Mouse (Mus musculus): Measurements from ENCODE around the gene Pdcl3.
"Not testable (repeated sequence)": the region's sequence is repeated elsewhere in the genome, so short reads cannot be mapped to it uniquely, and the experiment has no call there.

Gene Pdcl3

DNA sequence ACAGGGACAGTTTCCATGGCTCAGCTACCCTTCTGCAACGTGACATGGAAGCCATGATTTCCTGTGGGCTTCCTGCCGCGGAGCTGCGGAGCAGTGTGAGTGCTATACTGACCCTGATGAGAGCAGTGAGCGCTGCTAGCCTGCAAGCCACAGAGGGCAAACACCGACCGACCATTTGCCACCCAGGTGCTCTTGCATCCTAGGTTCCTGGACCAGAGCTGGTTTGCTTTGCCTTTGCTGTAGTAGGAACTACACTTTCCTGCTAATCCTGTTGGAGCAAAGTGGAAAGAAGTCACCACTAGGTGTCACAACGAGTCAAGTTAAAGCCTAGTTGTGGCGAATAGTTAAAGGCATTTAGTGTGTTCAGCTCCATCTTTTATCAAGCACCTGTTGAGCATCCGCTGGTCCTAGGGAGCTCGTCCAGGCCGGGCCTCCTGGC lies 25.2 kb downstream of the Pdcl3 start:
- ChIA-PET CTCF (interaction anchor here (0.5 to 2.2 kb wide), 51 partner anchors 8 to 859 kb away, joined by 3 to 27 read pairs (median 4); partner anchors contain the start of gene Npas2 (in 1 of the 4)), POLR2A (interaction anchor here (0.6 to 1.6 kb wide), 11 partner anchors 84 to 676 kb away, joined by 3 to 7 read pairs (median 3); partner anchors contain the start of gene Npas2 (in 1 of the 4))

GRCm38 (mm10) chr1:39012576-39012975 lies 27.2 kb downstream of the Pdcl3 start:
- ChIA-PET POLR2A (no interaction called here), CTCF (no interaction called here)

DNA sequence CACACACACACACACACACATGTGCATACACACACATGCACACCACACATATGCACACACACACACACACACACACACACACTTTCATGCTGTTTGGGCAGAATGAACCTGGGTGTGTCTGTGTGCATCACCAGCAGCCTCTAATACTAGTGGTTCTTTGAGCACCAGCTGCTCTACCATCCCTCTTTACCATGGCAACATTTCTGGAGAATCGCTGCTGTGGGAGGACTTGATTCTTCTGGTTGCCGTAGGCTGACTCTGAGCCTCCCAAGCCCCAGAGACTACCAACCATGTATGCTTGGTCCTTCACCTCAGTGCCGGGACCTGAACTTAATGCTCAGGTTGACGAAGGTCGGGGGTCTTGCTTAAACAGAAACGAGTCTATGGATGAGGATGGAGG lies 28.4 kb downstream of the Pdcl3 start:
- ChIA-PET POLR2A (interaction anchor here in 2 of 4 experiments (0.5 kb wide), 2 partner anchors 9 to 166 kb away, joined by 3 to 8 read pairs; no protein-coding TSS in a partner anchor), CTCF (no interaction called here)

DNA sequence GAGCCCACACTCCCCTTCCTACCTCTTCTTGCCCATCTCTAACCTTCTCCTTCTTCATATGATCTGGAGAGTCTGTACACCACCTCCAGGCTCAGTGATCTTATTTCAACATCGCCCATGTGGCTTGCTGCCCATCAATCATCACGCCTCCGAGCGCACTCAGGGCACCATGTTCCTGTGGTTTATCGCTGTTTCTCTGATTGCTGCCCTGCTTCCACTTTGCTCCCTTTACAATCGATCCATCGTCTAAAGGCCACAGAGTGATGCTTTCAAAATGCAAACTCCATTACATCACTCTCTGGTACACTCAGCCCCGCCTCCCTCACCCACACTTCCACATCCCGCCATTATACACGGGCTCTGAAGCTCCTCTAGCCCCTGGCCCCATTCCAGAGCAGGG lies 30.1 kb downstream of the Pdcl3 start:
- ChIA-PET CTCF (interaction anchor here in 1 of 4 experiments (0.5 kb wide), 1 partner anchor 207 kb away, joined by 4 read pairs; no protein-coding TSS in a partner anchor), POLR2A (interaction anchor here in 1 of 4 experiments (1.0 kb wide), 1 partner anchor 359 kb away, joined by 3 read pairs; no protein-coding TSS in a partner anchor)

DNA sequence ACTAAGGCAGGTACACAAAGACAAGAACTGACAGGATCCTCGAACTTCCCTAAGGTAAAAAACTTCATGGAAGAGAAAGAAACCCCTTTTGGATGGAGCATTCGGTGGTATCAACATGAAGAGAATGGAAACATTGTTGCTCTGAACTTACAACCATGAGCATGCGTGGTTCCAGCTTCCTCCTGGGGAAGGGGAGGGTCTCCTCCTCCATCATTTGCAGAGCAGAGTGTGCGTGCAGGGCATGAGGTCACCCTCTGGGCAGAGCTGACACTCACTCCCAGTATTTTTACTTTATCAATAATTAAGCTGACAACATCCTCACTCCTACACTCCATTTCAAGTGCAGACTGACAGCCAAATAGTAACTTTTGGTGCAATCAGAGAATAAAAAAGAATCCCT lies 32.5 kb downstream of the Pdcl3 start:
- POLR2A ChIA-PET, result interaction anchor here in 2 of 4 experiments (0.6 to 1.3 kb wide), 3 partner anchors 10 to 332 kb away, joined by 3 read pairs; no protein-coding TSS in a partner anchor

GRCm38 (mm10) chr1:39025142-39025541 lies 39.7 kb downstream of the Pdcl3 start:
- ChIA-PET POLR2A (interaction anchor here in 1 of 4 experiments (0.6 to 1.2 kb wide), 3 partner anchors 169 to 348 kb away, joined by 3 to 4 read pairs (median 3); no protein-coding TSS in a partner anchor), CTCF (interaction anchor here in 2 of 4 experiments (0.6 to 1.1 kb wide), 2 partner anchors 334 to 502 kb away, joined by 5 read pairs; no protein-coding TSS in a partner anchor)

More for the DNA sequence above, 32.5 kb downstream of the Pdcl3 start:
- CTCF ChIA-PET, result interaction anchor here in 1 of 4 experiments (0.6 kb wide), 1 partner anchor 81 kb away, joined by 3 read pairs; no protein-coding TSS in a partner anchor

- POLR2A ChIA-PET, result interaction anchor here in 3 of 4 experiments (0.6 to 1.2 kb wide), 4 partner anchors 316 to 347 kb away, joined by 3 to 4 read pairs (median 3); no protein-coding TSS in a partner anchor
- CTCF ChIA-PET, result interaction anchor here in 2 of 4 experiments (0.5 to 1.1 kb wide), 5 partner anchors 163 to 510 kb away, joined by 3 to 5 read pairs (median 3); no protein-coding TSS in a partner anchor
These were observed 40.4 kb downstream of the Pdcl3 start for GRCm38 (mm10) chr1:39025840-39026239.

GRCm38 (mm10) chr1:39029176-39029575 lies 43.8 kb downstream of the Pdcl3 start:
- POLR2A ChIA-PET, result no interaction called here
- CTCF ChIA-PET, result no interaction called here

DNA sequence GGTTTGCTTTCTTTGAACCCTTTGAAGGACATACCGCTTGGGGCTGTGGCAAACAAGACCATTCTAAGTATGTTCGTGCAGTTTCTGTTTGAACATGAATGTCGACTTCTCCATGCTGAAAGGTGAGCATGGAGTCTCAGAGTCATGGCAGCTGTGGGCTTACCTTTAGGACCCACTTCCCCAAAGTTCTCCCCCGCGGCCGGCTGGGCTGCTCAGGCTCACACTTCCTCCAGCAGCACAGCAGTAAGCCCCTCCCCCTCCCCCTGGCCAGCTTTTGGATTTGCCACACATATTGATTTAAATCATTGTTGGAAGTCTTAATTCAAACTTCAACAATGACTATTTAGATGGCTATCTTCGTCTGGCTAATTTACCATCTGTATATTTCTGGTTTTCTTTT lies 44.7 kb downstream of the Pdcl3 start:
- POLR2A ChIA-PET, result interaction anchor here in 1 of 4 experiments (1.3 kb wide), 1 partner anchor 351 kb away, joined by 5 read pairs; no protein-coding TSS in a partner anchor
- CTCF ChIA-PET, result no interaction called here

- ChIA-PET POLR2A (no interaction called here), CTCF (interaction anchor here in 1 of 4 experiments (1.0 kb wide), 1 partner anchor 11 kb away, joined by 3 read pairs; no protein-coding TSS in a partner anchor)
These were observed 50.4 kb downstream of the Pdcl3 start for GRCm38 (mm10) chr1:39035817-39036216.

- POLR2A ChIA-PET, result interaction anchor here in 1 of 4 experiments (0.6 kb wide), 1 partner anchor 226 kb away, joined by 6 read pairs; no protein-coding TSS in a partner anchor
- CTCF ChIA-PET, result interaction anchor here in 1 of 4 experiments (0.6 kb wide), 1 partner anchor 166 kb away, joined by 3 read pairs; no protein-coding TSS in a partner anchor
These were observed 56.8 kb downstream of the Pdcl3 start for GRCm38 (mm10) chr1:39042188-39042587.

- CTCF ChIA-PET, POLR2A ChIA-PET: not testable (repeated sequence)
These were observed 59.0 kb downstream of the Pdcl3 start for GRCm38 (mm10) chr1:39044442-39044841.

DNA sequence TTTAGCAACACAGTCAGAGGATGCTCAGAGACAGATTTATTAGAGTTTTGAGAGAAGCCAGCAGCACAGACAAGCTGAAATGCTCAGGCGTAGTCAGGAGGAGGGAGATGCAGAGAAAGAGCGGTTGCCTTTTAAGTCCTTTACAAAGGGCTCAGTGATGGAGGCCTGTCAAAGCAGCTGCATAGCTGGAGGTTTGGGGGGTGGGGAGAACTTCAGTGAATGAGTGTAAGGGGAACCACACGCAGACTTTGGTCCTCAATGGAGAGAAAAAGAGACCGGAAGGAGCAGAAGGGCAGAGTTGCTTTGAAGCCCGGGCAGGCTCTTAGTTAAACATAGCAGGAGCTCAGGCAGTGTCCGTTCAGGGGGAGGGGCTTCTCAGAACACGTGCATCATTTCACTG lies 61.3 kb downstream of the Pdcl3 start:
- POLR2A ChIA-PET, result no interaction called here
- CTCF ChIA-PET, result interaction anchor here in 1 of 4 experiments (1.2 kb wide), 1 partner anchor 10 kb away, joined by 3 read pairs; no protein-coding TSS in a partner anchor
